Mouse (Mus musculus) heart, embryonic 10.5 days (tissue): ENCODE results near the gene Slc22a27. TPM values are rescaled to one million over a fixed set of nuclear protein-coding genes. Genes with fewer than 3 reads are reported as not detected.
"Not testable (repeated sequence)": the region's sequence is repeated elsewhere in the genome, so short reads cannot be mapped to it uniquely, and the experiment has no call there.

Experiments
- DNase-seq: peaks from one replicate; pipeline ENCODE4 v3.0.0-alpha.2; 2017; ENCODE audit warnings: low spot score
- H3K27ac ChIP-seq: fragments of 300-500 bp; sonication (generic); 2 replicates; pipeline ENCODE4 v1.5.1; 2016; ENCODE audit warnings: mild to moderate bottlenecking
- H3K27me3 ChIP-seq: fragments of 300-500 bp; sonication (generic); 2 replicates; pipeline ENCODE4 v1.6.1; 2016; ENCODE audit warnings: mild to moderate bottlenecking; ENCODE audit not compliant: poor library complexity, insufficient read depth, severe bottlenecking
- H3K36me3 ChIP-seq: fragments of 300-500 bp; sonication (generic); 2 replicates; pipeline ENCODE4 v1.6.1; 2016; ENCODE audit warnings: mild to moderate bottlenecking, moderate library complexity
- H3K4me1 ChIP-seq: fragments of 300-500 bp; sonication (generic); 2 replicates; pipeline ENCODE4 v1.6.1; 2016; ENCODE audit warnings: mild to moderate bottlenecking
- H3K4me3 ChIP-seq: fragments of 300-500 bp; sonication (generic); 2 replicates; pipeline ENCODE4 v1.5.1; 2016; ENCODE audit warnings: mild to moderate bottlenecking, moderate library complexity
- H3K9me3 ChIP-seq: fragments of 300-500 bp; sonication (generic); 2 replicates; pipeline ENCODE4 v1.6.1; 2016; ENCODE audit warnings: mild to moderate bottlenecking, moderate library complexity
- WGBS: fragments of 180-500 bp; shearing (Covaris S2); methylation state at CpG from one replicate; pipeline ENCODE4 v1.1.7; 2016; 5-methylcytosine and 5-hydroxymethylcytosine counted together
- microRNA-seq: library from miRNA; unstranded; fragments of <30 nt; microRNA quantifications from one replicate; pipeline ENCODE4, GENCODE M21; 2017
- polyA plus RNA-seq: library from polyadenylated mRNA; unstranded; fragments of >200 nt; fragmentation: Nextera tagmentation; extraction: Ambion mirVana; gene quantifications from 2 replicates; pipeline ENCODE4 v1.2.1, GENCODE M21; 2016

The Slc22a27 gene
- polyA plus RNA-seq = not detected in 2 replicates

- H3K27ac ChIP-seq, H3K4me1 ChIP-seq, DNase-seq, H3K27me3 ChIP-seq, H3K9me3 ChIP-seq, H3K4me3 ChIP-seq, H3K36me3 ChIP-seq: not testable (repeated sequence)
- 61% methylated on average over 5 of the region's 5 CpGs for WGBS
Measured at GRCm38 (mm10) chr19:7965927-7966326, at the start of gene Slc22a27. Slc22a27 (minus strand) TSS chr19:7966027.

- H3K27me3 ChIP-seq, H3K36me3 ChIP-seq, H3K4me3 ChIP-seq, H3K27ac ChIP-seq, DNase-seq, H3K9me3 ChIP-seq, H3K4me1 ChIP-seq: not testable (repeated sequence)
- 84% methylated on average over 9 of the region's 9 CpGs for WGBS
Measured at GRCm38 (mm10) chr19:8011596-8011995, 45.8 kb upstream of the Slc22a27 start.

GRCm38 (mm10) chr19:8009086-8009485 lies 43.3 kb upstream of the Slc22a27 start:
- peak; percentile 58 for DNase-seq
- not testable (repeated sequence) for H3K4me3 ChIP-seq

GRCm38 (mm10) chr19:7968703-7969102 lies 2.9 kb upstream of the Slc22a27 start:
- no peak for DNase-seq
- WGBS = 64% methylated on average over 2 of the region's 2 CpGs
- no peaks in the 10 kb centered on the region for H3K4me1 ChIP-seq
- H3K27me3 ChIP-seq = no peaks in the 10 kb centered on the region
- H3K27ac ChIP-seq = no peak overlapping the region
- no peak overlapping the region for H3K4me3 ChIP-seq
- H3K36me3 ChIP-seq = no peaks in the 10 kb centered on the region
- H3K9me3 ChIP-seq = no peaks in the 10 kb centered on the region; the same call in 1 of the 2 replicates

More at GRCm38 (mm10) chr19:8009086-8009485, 43.3 kb upstream of the Slc22a27 start:
- H3K4me1 ChIP-seq, H3K9me3 ChIP-seq, H3K27ac ChIP-seq, H3K36me3 ChIP-seq, H3K27me3 ChIP-seq: not testable (repeated sequence)
- WGBS = 83% methylated on average over 6 of the region's 6 CpGs

GRCm38 (mm10) chr19:7966550-7966949 lies 723 bp upstream of the Slc22a27 start:
- WGBS = 33% methylated on average over 1 of the region's 1 CpGs
- H3K27me3 ChIP-seq = not testable (repeated sequence)

GRCm38 (mm10) chr19:7939391-7939790 lies 26.4 kb downstream of the Slc22a27 start:
- DNase-seq, H3K36me3 ChIP-seq, H3K27me3 ChIP-seq, H3K27ac ChIP-seq, H3K4me1 ChIP-seq, H3K4me3 ChIP-seq: not testable (repeated sequence)
- 83% methylated on average over 18 of the region's 18 CpGs for WGBS
- peaks cover 10% of the 10 kb centered on the region; the same call in 1 of the 2 replicates for H3K9me3 ChIP-seq

More at GRCm38 (mm10) chr19:7966550-7966949, 723 bp upstream of the Slc22a27 start:
- not testable (repeated sequence) for H3K4me3 ChIP-seq, H3K36me3 ChIP-seq, H3K9me3 ChIP-seq, H3K4me1 ChIP-seq, DNase-seq, H3K27ac ChIP-seq

- DNase-seq = no peak
- H3K27ac ChIP-seq = no peak overlapping the region
- WGBS = 76% methylated on average over 1 of the region's 1 CpGs
Measured at GRCm38 (mm10) chr19:7876626-7877025, 89.2 kb downstream of the Slc22a27 start.

GRCm38 (mm10) chr19:7829851-7830250 lies 136.0 kb downstream of the Slc22a27 start:
- H3K4me3 ChIP-seq = no peak overlapping the region
- 56% methylated on average over 2 of the region's 2 CpGs for WGBS
- no peak for DNase-seq

More at GRCm38 (mm10) chr19:7876626-7877025, 89.2 kb downstream of the Slc22a27 start:
- H3K36me3 ChIP-seq = no peaks in the 10 kb centered on the region
- H3K4me1 ChIP-seq = no peaks in the 10 kb centered on the region
- H3K27me3 ChIP-seq = no peaks in the 10 kb centered on the region
- no peak overlapping the region for H3K4me3 ChIP-seq
- H3K9me3 ChIP-seq = peaks cover 6% of the 10 kb centered on the region; the same call in 1 of the 2 replicates

More at GRCm38 (mm10) chr19:7829851-7830250, 136.0 kb downstream of the Slc22a27 start:
- Histone ChIP-seq H3K9me3 (no peaks in the 10 kb centered on the region), H3K27ac (no peak overlapping the region), H3K4me1 (no peaks in the 10 kb centered on the region), H3K27me3 (no peaks in the 10 kb centered on the region), H3K36me3 (no peaks in the 10 kb centered on the region)

Small RNA genes within 50 kb of the gene (microRNA-seq; reads per million reads assigned to microRNA genes)
- gene Gm24951 = not detected

Other genes starting within 250 kb of the Slc22a27 start
- not detected in 2 replicates for gene Slc22a26, start 163.4 kb downstream of the Slc22a27 start, polyA plus RNA-seq
- not detected in 2 replicates for gene Slc22a28, start 166.0 kb upstream of the Slc22a27 start, polyA plus RNA-seq